Mouse (Mus musculus): Measurements from ENCODE around the gene Dph1.

GRCm38 (mm10) chr11:75157901-75158300, 33.1 kb downstream of the Dph1 start:
- TF ChIP-seq CTCF (IDR thresholded peaks at IDR 0.05; ENCODE audit: borderline replicate concordance, extremely low read depth, insufficient read depth, insufficient read length) (no peak), POLR2A (IDR thresholded peaks at IDR 0.05; ENCODE audit: borderline replicate concordance, extremely low read depth, insufficient read depth, insufficient read length, poor library complexity, severe bottlenecking) (no peak)
